Mouse (Mus musculus) hindbrain, postnatal 0 days (tissue): ENCODE data around the gene Cdhr1. TPM values are rescaled to one million over a fixed set of nuclear protein-coding genes. Genes with fewer than 3 reads are reported as not detected.

Experiments
- ATAC-seq: fragments of 200-750 bp; cut with Nextera tagmentation; 2 replicates; pipeline ENCODE4 v1.8.0; 2017; ENCODE audit warnings: mild to moderate bottlenecking, moderate TSS enrichment, moderate library complexity
- DNase-seq: peaks from one replicate; pipeline ENCODE4 v3.0.0-alpha.2; 2015; ENCODE audit warnings: low spot score
- H3K27ac ChIP-seq: fragments of 300-500 bp; sonication (generic); 2 replicates; pipeline ENCODE4 v1.5.1; 2014; ENCODE audit warnings: mild to moderate bottlenecking
- H3K27me3 ChIP-seq: fragments of 300-500 bp; sonication (generic); 2 replicates; pipeline ENCODE4 v1.6.1; 2014; ENCODE audit warnings: low read length, mixed read lengths; ENCODE audit not compliant: insufficient read depth
- H3K36me3 ChIP-seq: fragments of 300-500 bp; sonication (generic); 2 replicates; pipeline ENCODE4 v1.6.1; 2014; ENCODE audit warnings: low read length, mixed read lengths; ENCODE audit not compliant: insufficient read depth
- H3K4me1 ChIP-seq: fragments of 300-500 bp; sonication (generic); 2 replicates; pipeline ENCODE4 v1.6.1; 2014; ENCODE audit warnings: antibody characterized with exemption, low read length, mixed read lengths; ENCODE audit not compliant: insufficient read depth
- H3K4me2 ChIP-seq: fragments of 300-500 bp; sonication (generic); 2 replicates; pipeline ENCODE4 v1.6.1; 2014; ENCODE audit warnings: low read depth, mild to moderate bottlenecking, low read length, moderate library complexity, mixed read lengths
- H3K4me3 ChIP-seq: fragments of 300-500 bp; sonication (generic); 2 replicates; pipeline ENCODE4 v1.5.1; 2014; ENCODE audit warnings: low read length
- H3K9ac ChIP-seq: fragments of 300-500 bp; sonication (generic); replicated peaks from 2 replicates; pipeline ENCODE4 v1.6.1; 2014; ENCODE audit warnings: mild to moderate bottlenecking, low read length, moderate library complexity, mixed read lengths
- H3K9me3 ChIP-seq: fragments of 300-500 bp; sonication (generic); 2 replicates; pipeline ENCODE4 v1.6.1; 2016; ENCODE audit warnings: low read length, mixed read lengths
- CTCF ChIP-seq: IDR thresholded peaks from 2 replicates; pipeline ENCODE4 v1.5.1; 2016; ENCODE audit warnings: antibody characterized with exemption, control low read depth, low read depth
- WGBS: fragments of 180-500 bp; shearing (Covaris S2); extraction: QIAGEN DNeasy Blood & Tissue Kit; methylation state at CpG from one replicate; pipeline ENCODE4 v1.1.7; 2014; 5-methylcytosine and 5-hydroxymethylcytosine counted together
- polyA plus RNA-seq: library from polyadenylated mRNA; unstranded; fragments of >200 nt; fragmentation: Nextera tagmentation; extraction: Ambion mirVana; gene quantifications from 2 replicates; pipeline ENCODE4 v1.2.1, GENCODE M21; 2015
- total RNA-seq: library from RNA; depleted of rRNA; stranded (reverse); fragments of >200 nt; gene quantifications from 2 replicates; pipeline ENCODE4 v1.2.3, GENCODE M21; 2014

The Cdhr1 gene
- total and polyA plus RNA-seq, 2 experiments from 2014 or later = 6.6 to 8.0 TPM

GRCm38 (mm10) chr14:37109975-37110374 is 11.8 kb upstream of the Cdhr1 start:
- DNase-seq (no peak), ATAC-seq (no peak)
- Histone ChIP-seq H3K4me2 (no peak overlapping the region), H3K4me3 (no peak overlapping the region), H3K27ac (no peak overlapping the region), H3K9ac (no peak overlapping the region), H3K9me3 (no peaks in the 10 kb centered on the region), H3K36me3 (no peaks in the 10 kb centered on the region), H3K27me3 (no peaks in the 10 kb centered on the region), H3K4me1 (no peaks in the 10 kb centered on the region)
- TF ChIP-seq CTCF = no peak
- 71% methylated on average over 9 of the region's 9 CpGs for WGBS

- H3K4me1 ChIP-seq = no peaks in the 10 kb centered on the region
- H3K4me2 ChIP-seq = no peak overlapping the region
- H3K9me3 ChIP-seq = no peaks in the 10 kb centered on the region
- H3K27ac ChIP-seq = no peak overlapping the region
- H3K27me3 ChIP-seq = no peaks in the 10 kb centered on the region
- no peak overlapping the region for H3K4me3 ChIP-seq
- TF ChIP-seq CTCF = no peak
- no peaks in the 10 kb centered on the region for H3K36me3 ChIP-seq
- ATAC-seq (no peak), DNase-seq (no peak)
- WGBS = 82% methylated on average over 8 of the region's 8 CpGs
- H3K9ac ChIP-seq = no peak overlapping the region
Observed at GRCm38 (mm10) chr14:37109460-37109859, 11.3 kb upstream of the Cdhr1 start.

GRCm38 (mm10) chr14:37105846-37106245 is 7.7 kb upstream of the Cdhr1 start:
- 26% methylated on average over 7 of the region's 7 CpGs for WGBS
- TF ChIP-seq CTCF = no peak
- H3K27ac ChIP-seq = no peak overlapping the region
- no peaks in the 10 kb centered on the region for H3K36me3 ChIP-seq
- ATAC-seq = no peak
- H3K4me1 ChIP-seq = no peaks in the 10 kb centered on the region
- H3K9me3 ChIP-seq = no peaks in the 10 kb centered on the region
- no peaks in the 10 kb centered on the region for H3K27me3 ChIP-seq
- H3K4me3 ChIP-seq = no peak overlapping the region
- no peak for DNase-seq
- H3K9ac ChIP-seq = no peak overlapping the region
- H3K4me2 ChIP-seq = no peak overlapping the region

GRCm38 (mm10) chr14:37104747-37105146 is 6.6 kb upstream of the Cdhr1 start:
- no peaks in the 10 kb centered on the region for H3K36me3 ChIP-seq
- no peak for TF ChIP-seq CTCF
- H3K9me3 ChIP-seq = no peaks in the 10 kb centered on the region
- DNase-seq (peak; percentile 9), ATAC-seq (peak; percentile 73)
- no peaks in the 10 kb centered on the region for H3K27me3 ChIP-seq
- H3K27ac ChIP-seq = no peak overlapping the region
- no peak overlapping the region for H3K4me2 ChIP-seq
- WGBS = 44% methylated on average over 5 of the region's 5 CpGs
- no peak overlapping the region for H3K4me3 ChIP-seq
- no peak overlapping the region for H3K9ac ChIP-seq
- no peaks in the 10 kb centered on the region for H3K4me1 ChIP-seq

- DNase-seq = no peak
- no peak overlapping the region for H3K9ac ChIP-seq
- no peak overlapping the region for H3K27ac ChIP-seq
- no peaks in the 10 kb centered on the region for H3K36me3 ChIP-seq
- TF ChIP-seq CTCF = no peak
- no peaks in the 10 kb centered on the region; the same call in 1 of the 2 replicates for H3K4me1 ChIP-seq
- no peak overlapping the region for H3K4me3 ChIP-seq
- H3K27me3 ChIP-seq = no peaks in the 10 kb centered on the region
- no peak for ATAC-seq
- no peaks in the 10 kb centered on the region for H3K9me3 ChIP-seq
- no peak overlapping the region for H3K4me2 ChIP-seq
- WGBS = 85% methylated on average over 3 of the region's 3 CpGs
Observed at GRCm38 (mm10) chr14:37102484-37102883, 4.3 kb upstream of the Cdhr1 start.

GRCm38 (mm10) chr14:37101531-37101930 is 3.4 kb upstream of the Cdhr1 start:
- TF ChIP-seq CTCF = no peak
- Histone ChIP-seq H3K36me3 (no peaks in the 10 kb centered on the region), H3K4me3 (no peak overlapping the region), H3K27ac (no peak overlapping the region), H3K4me2 (no peak overlapping the region), H3K4me1 (no peaks in the 10 kb centered on the region; the same call in 1 of the 2 replicates), H3K9ac (no peak overlapping the region), H3K9me3 (no peaks in the 10 kb centered on the region), H3K27me3 (no peaks in the 10 kb centered on the region)
- ATAC-seq = no peak
- WGBS = 86% methylated on average over 5 of the region's 5 CpGs
- no peak for DNase-seq

- DNase-seq (no peak), ATAC-seq (no peak)
- 79% methylated on average over 4 of the region's 4 CpGs for WGBS
- Histone ChIP-seq H3K36me3 (no peaks in the 10 kb centered on the region), H3K4me1 (no peaks in the 10 kb centered on the region; the same call in 1 of the 2 replicates), H3K9ac (no peak overlapping the region), H3K27ac (no peak overlapping the region), H3K4me2 (no peak overlapping the region), H3K9me3 (no peaks in the 10 kb centered on the region), H3K27me3 (no peaks in the 10 kb centered on the region), H3K4me3 (no peak overlapping the region)
- no peak for TF ChIP-seq CTCF
Observed at GRCm38 (mm10) chr14:37095556-37095955, 2.6 kb downstream of the Cdhr1 start.
